Mouse (Mus musculus): ENCODE results near the gene Pde11a. TPM values are rescaled to one million over a fixed set of nuclear protein-coding genes. Genes with fewer than 3 reads are reported as not detected.

The Pde11a gene
- polyA plus RNA-seq, 1 experiment from 2014 or later: 0.28 TPM

GRCm38 (mm10) chr2:76239175-76239574 is 99.4 kb downstream of the Pde11a start:
- DNase-seq (peak; percentile 22), ATAC-seq (ENCODE audit: insufficient read depth) (no peak)
- Histone ChIP-seq H3K36me3 (ENCODE audit: insufficient read depth) (no peaks in the 10 kb centered on the region), H3K4me2 (no peak overlapping the region), H3K9ac (no peak overlapping the region), H3K27ac (ENCODE audit: low read depth) (no peak overlapping the region), H3K4me3 (ENCODE audit: low read depth, low read length) (no peak overlapping the region), H3K27me3 (ENCODE audit: insufficient read depth, low read length) (no peaks in the 10 kb centered on the region), H3K4me1 (ENCODE audit: insufficient read depth) (no peaks in the 10 kb centered on the region), H3K9me3 (ENCODE audit: low read depth, low read length) (no peaks in the 10 kb centered on the region)
- 19% methylated on average over 2 of the region's 2 CpGs for WGBS
- no peak for TF ChIP-seq CTCF (IDR thresholded peaks at IDR 0.05; ENCODE audit: low read depth)

- no peak overlapping the region for H3K27ac ChIP-seq (ENCODE audit: low read depth)
- no peaks in the 10 kb centered on the region for H3K4me1 ChIP-seq (ENCODE audit: insufficient read depth)
- 46% methylated on average over 3 of the region's 3 CpGs for WGBS
- ATAC-seq (ENCODE audit: insufficient read depth) (no peak), DNase-seq (no peak)
- TF ChIP-seq CTCF (IDR thresholded peaks at IDR 0.05; ENCODE audit: low read depth): no peak
- H3K9ac ChIP-seq: no peak overlapping the region
- no peaks in the 10 kb centered on the region for H3K36me3 ChIP-seq (ENCODE audit: insufficient read depth)
- no peaks in the 10 kb centered on the region for H3K9me3 ChIP-seq (ENCODE audit: low read depth, low read length)
- no peak overlapping the region for H3K4me3 ChIP-seq (ENCODE audit: low read depth, low read length)
- no peak overlapping the region for H3K4me2 ChIP-seq
- H3K27me3 ChIP-seq (ENCODE audit: insufficient read depth, low read length): no peaks in the 10 kb centered on the region
Measured at GRCm38 (mm10) chr2:76238496-76238895, 100.1 kb downstream of the Pde11a start.

GRCm38 (mm10) chr2:76237638-76238420 is 100.7 kb downstream of the Pde11a start:
- no peaks in the 10 kb centered on the region for H3K4me1 ChIP-seq (ENCODE audit: insufficient read depth)
- no peaks in the 10 kb centered on the region for H3K9me3 ChIP-seq (ENCODE audit: low read depth, low read length)
- no peak overlapping the region for H3K9ac ChIP-seq
- no peak overlapping the region for H3K4me3 ChIP-seq (ENCODE audit: low read depth, low read length)
- no peak for TF ChIP-seq CTCF (IDR thresholded peaks at IDR 0.05; ENCODE audit: low read depth)
- no peaks in the 10 kb centered on the region for H3K36me3 ChIP-seq (ENCODE audit: insufficient read depth)
- no peaks in the 10 kb centered on the region for H3K27me3 ChIP-seq (ENCODE audit: insufficient read depth, low read length)
- ATAC-seq (ENCODE audit: insufficient read depth) (no peak), DNase-seq (no peak)
- 48% methylated on average over 10 of the region's 10 CpGs for WGBS
- H3K4me2 ChIP-seq: no peak overlapping the region
- H3K27ac ChIP-seq (ENCODE audit: low read depth): no peak overlapping the region

GRCm38 (mm10) chr2:76220364-76221108 is 118.0 kb downstream of the Pde11a start:
- no peak overlapping the region for H3K9ac ChIP-seq
- no peak overlapping the region for H3K27ac ChIP-seq (ENCODE audit: low read depth)
- DNase-seq (no peak), ATAC-seq (ENCODE audit: insufficient read depth) (no peak)
- H3K4me3 ChIP-seq (ENCODE audit: low read depth, low read length): no peak overlapping the region
- 44% methylated on average over 6 of the region's 6 CpGs for WGBS
- no peaks in the 10 kb centered on the region for H3K27me3 ChIP-seq (ENCODE audit: insufficient read depth, low read length)
- no peak overlapping the region for H3K4me2 ChIP-seq
- TF ChIP-seq CTCF (IDR thresholded peaks at IDR 0.05; ENCODE audit: low read depth): no peak
- H3K4me1 ChIP-seq (ENCODE audit: insufficient read depth): no peaks in the 10 kb centered on the region
- H3K9me3 ChIP-seq (ENCODE audit: low read depth, low read length): no peaks in the 10 kb centered on the region
- no peaks in the 10 kb centered on the region for H3K36me3 ChIP-seq (ENCODE audit: insufficient read depth)

GRCm38 (mm10) chr2:76219540-76219939 is 119.0 kb downstream of the Pde11a start:
- ATAC-seq (ENCODE audit: insufficient read depth) (no peak), DNase-seq (no peak)
- no peak overlapping the region for H3K9ac ChIP-seq
- H3K27me3 ChIP-seq (ENCODE audit: insufficient read depth, low read length): no peaks in the 10 kb centered on the region
- no peak overlapping the region for H3K4me3 ChIP-seq (ENCODE audit: low read depth, low read length)
- TF ChIP-seq CTCF (IDR thresholded peaks at IDR 0.05; ENCODE audit: low read depth): no peak
- H3K4me2 ChIP-seq: no peak overlapping the region
- no peaks in the 10 kb centered on the region for H3K4me1 ChIP-seq (ENCODE audit: insufficient read depth)
- H3K9me3 ChIP-seq (ENCODE audit: low read depth, low read length): no peaks in the 10 kb centered on the region
- 72% methylated on average over 6 of the region's 6 CpGs for WGBS
- no peaks in the 10 kb centered on the region for H3K36me3 ChIP-seq (ENCODE audit: insufficient read depth)
- no peak overlapping the region for H3K27ac ChIP-seq (ENCODE audit: low read depth)

- no peak overlapping the region for H3K27ac ChIP-seq (ENCODE audit: low read depth)
- ATAC-seq (ENCODE audit: insufficient read depth): no peak
- no peaks in the 10 kb centered on the region for H3K36me3 ChIP-seq (ENCODE audit: insufficient read depth)
- no peaks in the 10 kb centered on the region for H3K27me3 ChIP-seq (ENCODE audit: insufficient read depth, low read length)
- H3K4me1 ChIP-seq (ENCODE audit: insufficient read depth): no peaks in the 10 kb centered on the region
- 76% methylated on average over 7 of the region's 7 CpGs for WGBS
- H3K9ac ChIP-seq: no peak overlapping the region
- peak; percentile 72 for TF ChIP-seq CTCF (IDR thresholded peaks at IDR 0.05; ENCODE audit: low read depth)
- H3K9me3 ChIP-seq (ENCODE audit: low read depth, low read length): no peaks in the 10 kb centered on the region
- peak; percentile 63 for DNase-seq
- H3K4me2 ChIP-seq: no peak overlapping the region
- no peak overlapping the region for H3K4me3 ChIP-seq (ENCODE audit: low read depth, low read length)
Measured at GRCm38 (mm10) chr2:76216146-76216545, 122.4 kb downstream of the Pde11a start.

- Histone ChIP-seq H3K36me3 (ENCODE audit: insufficient read depth) (no peaks in the 10 kb centered on the region), H3K9me3 (ENCODE audit: low read depth, low read length) (no peaks in the 10 kb centered on the region), H3K4me2 (no peak overlapping the region), H3K9ac (no peak overlapping the region), H3K27me3 (ENCODE audit: insufficient read depth, low read length) (no peaks in the 10 kb centered on the region), H3K4me1 (ENCODE audit: insufficient read depth) (no peaks in the 10 kb centered on the region), H3K4me3 (ENCODE audit: low read depth, low read length) (no peak overlapping the region), H3K27ac (ENCODE audit: low read depth) (no peak overlapping the region)
- DNase-seq (no peak), ATAC-seq (ENCODE audit: insufficient read depth) (no peak)
- no peak for TF ChIP-seq CTCF (IDR thresholded peaks at IDR 0.05; ENCODE audit: low read depth)
- WGBS: 80% methylated on average over 9 of the region's 9 CpGs
Measured at GRCm38 (mm10) chr2:76215219-76215618, 123.4 kb downstream of the Pde11a start.
